Mouse (Mus musculus) cerebellum, adult (tissue): ENCODE measurements around the gene Rubcn.

ENCODE experiments used
- ATAC-seq: cut with Nextera tagmentation; 2 replicates; pipeline ENCODE4 v1.9.2; 2017; ENCODE audit warnings: mild to moderate bottlenecking, moderate library complexity, mixed read lengths; ENCODE audit not compliant: insufficient number of reproducible peaks, low FRiP score, low TSS enrichment

Gene Rubcn

DNA sequence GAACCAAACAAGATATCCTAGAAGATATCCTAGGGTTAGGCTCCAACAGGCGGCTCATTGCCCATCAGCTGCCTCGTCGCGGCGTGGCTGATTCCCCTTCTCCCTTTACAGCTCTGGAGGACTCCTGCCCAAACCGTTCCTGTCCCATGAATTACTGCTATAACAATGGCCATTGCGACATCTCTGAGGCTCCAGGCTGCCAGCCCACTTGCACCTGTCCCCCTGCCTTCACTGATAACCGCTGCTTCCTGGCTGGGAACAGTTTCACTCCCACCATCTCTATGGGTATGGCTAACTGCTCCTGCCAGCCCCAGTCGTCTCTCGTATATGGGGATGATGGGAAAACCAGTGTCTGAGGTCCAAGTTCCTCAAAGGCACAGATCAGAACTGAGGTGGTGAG, 100.9 kb downstream of the Rubcn start:
- ATAC-seq = no peak
